Comparison of ENCODE assay signal across 18 mouse cellular contexts in genomic region chr3:123237446-123237845, GRCm38 (mm10). TPM values are rescaled to one million over a fixed set of nuclear protein-coding genes. Genes with fewer than 3 reads are reported as not detected.
DNase-seq lines count a peak whose midpoint lies in the region; ATAC-seq and TF ChIP-seq lines count a peak whose summit lies in the region.
"Had no signal": no experiment of that assay in that cellular context is flagged by ENCODE, and none has a peak within 500 bp of the region (broad histone marks: within the 10 kb centered on the region; RNA-seq: fewer than 3 reads in every experiment).

No protein-coding gene starts in this region.

- no peak for TF ChIP-seq EP300 in stomach, postnatal 0 days (optimal IDR thresholded peaks at IDR 0.05)

- H3K27me3 ChIP-seq in heart, embryonic 12.5 days (replicated peaks), result no peaks in the 10 kb centered on the region
- H3K27me3 ChIP-seq in heart, embryonic 16.5 days (ENCODE audit: control insufficient read depth, insufficient read depth, low read length), result no peaks in the 10 kb centered on the region
- no peaks in the 10 kb centered on the region for H3K27me3 ChIP-seq in stomach, embryonic 16.5 days (ENCODE audit: control insufficient read depth, insufficient read depth, low read length)
- H3K27me3 ChIP-seq in stomach, postnatal 0 days (ENCODE audit: control insufficient read depth, insufficient read depth, low read length), result no peaks in the 10 kb centered on the region
- H3K27me3 ChIP-seq: forebrain, embryonic 15.5 days; hindbrain, embryonic 15.5 days had no signal

- H3K4me3 ChIP-seq in heart, embryonic 12.5 days, result no peak overlapping the region
- H3K4me3 ChIP-seq in heart, embryonic 16.5 days (ENCODE audit: low read length), result no peak overlapping the region
- H3K4me3 ChIP-seq in stomach, embryonic 16.5 days (replicated peaks; ENCODE audit: low read length), result no peak overlapping the region
- no peak overlapping the region for H3K4me3 ChIP-seq in stomach, postnatal 0 days (ENCODE audit: low read depth, low read length)
- H3K4me3 ChIP-seq: forebrain, embryonic 15.5 days; hindbrain, embryonic 15.5 days had no signal

- peaks cover 27% of the 10 kb centered on the region for H3K4me1 ChIP-seq in heart, embryonic 12.5 days (replicated peaks)
- peaks cover 15% of the 10 kb centered on the region for H3K4me1 ChIP-seq in heart, embryonic 16.5 days (ENCODE audit: control insufficient read depth, insufficient read depth, low read length)
- 0 out of 2 replicates have a peak, but pooled peaks cover 6% of the 10 kb centered on the region for H3K4me1 ChIP-seq in stomach, embryonic 16.5 days (ENCODE audit: control insufficient read depth, insufficient read depth, low read length)
- no peaks in the 10 kb centered on the region for H3K4me1 ChIP-seq in stomach, postnatal 0 days (replicated peaks; ENCODE audit: control insufficient read depth, insufficient read depth)

- H3K9me3 ChIP-seq in heart, embryonic 12.5 days (replicated peaks), result no peaks in the 10 kb centered on the region
- no peaks in the 10 kb centered on the region for H3K9me3 ChIP-seq in heart, embryonic 16.5 days (replicated peaks; ENCODE audit: control insufficient read depth, low read length)
- H3K9me3 ChIP-seq in stomach, embryonic 16.5 days (replicated peaks; ENCODE audit: control insufficient read depth, low read length), result no peaks in the 10 kb centered on the region
- no peaks in the 10 kb centered on the region for H3K9me3 ChIP-seq in stomach, postnatal 0 days (ENCODE audit: control insufficient read depth, low read length)
- H3K9me3 ChIP-seq: forebrain, embryonic 15.5 days; hindbrain, embryonic 15.5 days had no signal

- no peak for ATAC-seq in heart, embryonic 12.5 days (ENCODE audit: insufficient number of reproducible peaks, low FRiP score)
- no peak for ATAC-seq in heart, embryonic 16.5 days (replicated peaks; ENCODE audit: extremely low read depth, insufficient read depth, low FRiP score)
- no peak for ATAC-seq in stomach, embryonic 16.5 days (ENCODE audit: insufficient read depth, low FRiP score)
- ATAC-seq in stomach, postnatal 0 days (ENCODE audit: low FRiP score, low TSS enrichment), result no peak
- ATAC-seq: forebrain, embryonic 15.5 days; intestine, embryonic 16.5 days had no signal

- intact Hi-C loops in heart, postnatal 36 days (cut with DNase I), result loop anchor here (2.0 to 10.0 kb wide), 2 partner anchors 29 to 267 kb away; partner anchors contain the start of gene Sec24d

- no peak for TF ChIP-seq CTCF in stomach, postnatal 0 days (IDR thresholded peaks at IDR 0.05; ENCODE audit: low read depth)

- DNase-seq in heart, postnatal 4 days, result no peak
- DNase-seq in heart, postnatal 36 days, result no peak
- DNase-seq in stomach, postnatal 0 days (ENCODE audit: low spot score), result no peak
- no peak for DNase-seq in ovary, postnatal 14 days (ENCODE audit: low spot score)
- DNase-seq: adrenal gland, adult 2 months; adrenal gland, postnatal 25 days; cerebellum, adult 18-20 months; cerebellum, adult 9-11 months; cerebellum, postnatal 36 days; gastrocnemius, postnatal 36 days; heart, adult 18-20 months; kidney, adult 2 months had no signal

- no peaks in the 10 kb centered on the region for H3K36me3 ChIP-seq in heart, embryonic 12.5 days
- H3K36me3 ChIP-seq in heart, embryonic 16.5 days (ENCODE audit: control insufficient read depth, insufficient read depth), result no peaks in the 10 kb centered on the region
- H3K36me3 ChIP-seq in stomach, embryonic 16.5 days (ENCODE audit: control insufficient read depth, insufficient read depth, low read length), result no peaks in the 10 kb centered on the region
- no peaks in the 10 kb centered on the region for H3K36me3 ChIP-seq in stomach, postnatal 0 days (ENCODE audit: control insufficient read depth, insufficient read depth, low read length)
- H3K36me3 ChIP-seq: forebrain, embryonic 15.5 days; hindbrain, embryonic 15.5 days had no signal

- H3K9ac ChIP-seq in heart, embryonic 12.5 days, result peak overlapping the region; percentile 48
- 0 out of 2 replicates have a peak overlapping the region, but pooled peaks have one; percentile 8 for H3K9ac ChIP-seq in heart, embryonic 16.5 days (ENCODE audit: low read length)
- peak overlapping the region; percentile 9 for H3K9ac ChIP-seq in stomach, embryonic 16.5 days (ENCODE audit: low read length)
- no peak overlapping the region for H3K9ac ChIP-seq in stomach, postnatal 0 days (ENCODE audit: low read length)
- H3K9ac ChIP-seq: forebrain, embryonic 15.5 days; hindbrain, embryonic 15.5 days had no signal

- H3K4me2 ChIP-seq in heart, embryonic 12.5 days, result peak overlapping the region; percentile 89
- H3K4me2 ChIP-seq in heart, embryonic 16.5 days (ENCODE audit: low read depth, low read length), result peak overlapping the region; percentile 84; the same call in 1 of the 2 replicates
- no peak overlapping the region for H3K4me2 ChIP-seq in stomach, embryonic 16.5 days (ENCODE audit: low read depth, low read length)
- H3K4me2 ChIP-seq in stomach, postnatal 0 days (replicated peaks; ENCODE audit: low read depth), result no peak overlapping the region
- H3K4me2 ChIP-seq: forebrain, embryonic 15.5 days; hindbrain, embryonic 15.5 days had no signal

- H3K27ac ChIP-seq in heart, embryonic 12.5 days (ENCODE audit: poor library complexity, severe bottlenecking), result peak overlapping the region; percentile 61
- peak overlapping the region; percentile 80 for H3K27ac ChIP-seq in heart, embryonic 16.5 days (ENCODE audit: low read length)
- H3K27ac ChIP-seq in stomach, embryonic 16.5 days (ENCODE audit: low read length), result no peak overlapping the region
- no peak overlapping the region for H3K27ac ChIP-seq in stomach, postnatal 0 days (replicated peaks)
- H3K27ac ChIP-seq: forebrain, embryonic 15.5 days; hindbrain, embryonic 15.5 days had no signal

RNA-seq across cellular contexts. Expression of gene Synpo2, which starts 1.5 kb away (rescaled TPM):
- polyA plus RNA-seq in heart, embryonic 12.5 days (2016; fragmentation: Nextera tagmentation; extraction: Ambion mirVana), result 23.7 and 26.8 TPM in 2 replicates
- 10 to 100 TPM; 36.9 to 37.5 TPM for total RNA-seq in heart, postnatal 4 days (2021)
- 11.4 and 11.5 TPM in 2 replicates for polyA plus RNA-seq in heart, embryonic 16.5 days (2015; fragmentation: Nextera tagmentation; extraction: Ambion mirVana)
- 10 to 100 TPM; 78.2 to 80.5 TPM for total RNA-seq in heart, postnatal 36 days (2021)
- 38.7 and 38.9 TPM in 2 replicates for polyA plus RNA-seq in stomach, embryonic 16.5 days (2015; fragmentation: Nextera tagmentation; extraction: Ambion mirVana)
- 19.9 and 20.7 TPM in 2 replicates for polyA plus RNA-seq in stomach, postnatal 0 days (2015; fragmentation: Nextera tagmentation; extraction: Ambion mirVana)

RNA-seq across cellular contexts. Expression of gene Sec24d, which starts 29.8 kb away (rescaled TPM):
- 77.5 and 79.4 TPM in 2 replicates for polyA plus RNA-seq in heart, embryonic 12.5 days (2016; fragmentation: Nextera tagmentation; extraction: Ambion mirVana)
- total RNA-seq in heart, postnatal 4 days (2021), result 10 to 100 TPM; 65.6 to 69.4 TPM
- polyA plus RNA-seq in heart, embryonic 16.5 days (2015; fragmentation: Nextera tagmentation; extraction: Ambion mirVana), result 61.6 and 66.3 TPM in 2 replicates
- total RNA-seq in heart, postnatal 36 days (2021), result 10 to 100 TPM; 31.5 to 40.4 TPM
- 110 and 114 TPM in 2 replicates for polyA plus RNA-seq in stomach, embryonic 16.5 days (2015; fragmentation: Nextera tagmentation; extraction: Ambion mirVana)
- polyA plus RNA-seq in stomach, postnatal 0 days (2015; fragmentation: Nextera tagmentation; extraction: Ambion mirVana), result 53.1 and 55.6 TPM in 2 replicates

Comparison
In these comparisons a context has a peak if more than half of its experiments do, and no peak if none do; other contexts are left out.
1. H3K27ac ChIP-seq: peak in heart, embryonic 12.5 days (single experiment) and heart, embryonic 16.5 days (single experiment); none in stomach, embryonic 16.5 days (single experiment) and stomach, postnatal 0 days (single experiment).
2. H3K4me2 ChIP-seq: peak in heart, embryonic 12.5 days (single experiment) and heart, embryonic 16.5 days (single experiment); none in stomach, embryonic 16.5 days (single experiment) and stomach, postnatal 0 days (single experiment).